Mouse (Mus musculus) embryonic fibroblast, embryonic 13.5 days (primary cell): ENCODE measurements around the gene Cbx7.

Experiments used
- CTCF ChIP-seq: IDR thresholded peaks from 2 replicates; pipeline ENCODE4 v1.5.1; 2011; ENCODE audit warnings: mild to moderate bottlenecking, control low read depth, low read length, moderate library complexity, borderline replicate concordance; ENCODE audit not compliant: insufficient read depth
- POLR2A ChIP-seq: IDR thresholded peaks from 2 replicates; pipeline ENCODE4 v1.6.1; 2011; ENCODE audit warnings: low read depth, mild to moderate bottlenecking, control low read depth, low read length, moderate library complexity

GRCm38 (mm10) chr15:80015211-80015952 lies 44.5 kb upstream of the Cbx7 start:
- TF ChIP-seq POLR2A (no peak), CTCF (no peak)
